Mouse (Mus musculus) A20 (cell line): ENCODE measurements around the gene Epha8.
A peak's percentile ranks its signal among the peaks of the same experiment; 100 is the strongest.

ENCODE experiments used
- DNase-seq: peaks from one replicate; pipeline ENCODE4 v3.0.0-alpha.2; 2011; ENCODE audit warnings: low read depth, low spot score

Gene Epha8

GRCm38 (mm10) chr4:136907033-136907432, 49.6 kb downstream of the Epha8 start:
- peak; percentile 68 for DNase-seq

- no peak for DNase-seq
Measured at GRCm38 (mm10) chr4:136904767-136905539, 51.7 kb downstream of the Epha8 start.

GRCm38 (mm10) chr4:136899154-136899553, 57.5 kb downstream of the Epha8 start:
- peak; percentile 38 for DNase-seq

- no peak for DNase-seq
Measured at GRCm38 (mm10) chr4:136898637-136899036, 58.0 kb downstream of the Epha8 start, which contains the start of gene C1qa. C1qa (minus strand) TSS chr4:136898803.

- no peak for DNase-seq
Measured at GRCm38 (mm10) chr4:136898084-136898598, 58.5 kb downstream of the Epha8 start.

- no peak for DNase-seq
Measured at GRCm38 (mm10) chr4:136896461-136896860, 60.2 kb downstream of the Epha8 start.

- no peak for DNase-seq
Measured at GRCm38 (mm10) chr4:136895861-136896260, 60.8 kb downstream of the Epha8 start.

GRCm38 (mm10) chr4:136894821-136895220, 61.8 kb downstream of the Epha8 start:
- DNase-seq, result no peak

- peak; percentile 27 for DNase-seq
Measured at GRCm38 (mm10) chr4:136893691-136894543, 62.7 kb downstream of the Epha8 start.

- peak; percentile 33 for DNase-seq
Measured at GRCm38 (mm10) chr4:136892811-136893210, 63.8 kb downstream of the Epha8 start, which contains the start of gene C1qc. C1qc (minus strand) TSS chr4:136893065.

GRCm38 (mm10) chr4:136892371-136892770, 64.2 kb downstream of the Epha8 start:
- DNase-seq, result no peak

- DNase-seq, result no peak
Measured at GRCm38 (mm10) chr4:136891115-136891514, 65.5 kb downstream of the Epha8 start.

- no peak for DNase-seq
Measured at GRCm38 (mm10) chr4:136889981-136890380, 66.6 kb downstream of the Epha8 start.

- DNase-seq, result no peak
Measured at GRCm38 (mm10) chr4:136887714-136888113, 68.9 kb downstream of the Epha8 start.

- no peak for DNase-seq
Measured at GRCm38 (mm10) chr4:136886101-136886500, 70.5 kb downstream of the Epha8 start, which contains the start of gene C1qb. C1qb (minus strand) TSS chr4:136886187.
